Mouse (Mus musculus) inflammation-experienced regulatory T-cells (primary cell): ENCODE results near the gene Gjb2. TPM values are rescaled to one million over a fixed set of nuclear protein-coding genes. Genes with fewer than 3 reads are reported as not detected.

Experiments used
- polyA plus RNA-seq, 2 experiments: library from polyadenylated mRNA; unstranded; fragments of 100-300 nt; shearing (Covaris generic); gene quantifications; one replicate each; pipeline ENCODE4 v1.2.1; 2017

The Gjb2 gene
- polyA plus RNA-seq: 1 to 10 TPM in 1 of 2 experiments, under 1 TPM in 1; 0.81 to 8.6 TPM

DNA sequence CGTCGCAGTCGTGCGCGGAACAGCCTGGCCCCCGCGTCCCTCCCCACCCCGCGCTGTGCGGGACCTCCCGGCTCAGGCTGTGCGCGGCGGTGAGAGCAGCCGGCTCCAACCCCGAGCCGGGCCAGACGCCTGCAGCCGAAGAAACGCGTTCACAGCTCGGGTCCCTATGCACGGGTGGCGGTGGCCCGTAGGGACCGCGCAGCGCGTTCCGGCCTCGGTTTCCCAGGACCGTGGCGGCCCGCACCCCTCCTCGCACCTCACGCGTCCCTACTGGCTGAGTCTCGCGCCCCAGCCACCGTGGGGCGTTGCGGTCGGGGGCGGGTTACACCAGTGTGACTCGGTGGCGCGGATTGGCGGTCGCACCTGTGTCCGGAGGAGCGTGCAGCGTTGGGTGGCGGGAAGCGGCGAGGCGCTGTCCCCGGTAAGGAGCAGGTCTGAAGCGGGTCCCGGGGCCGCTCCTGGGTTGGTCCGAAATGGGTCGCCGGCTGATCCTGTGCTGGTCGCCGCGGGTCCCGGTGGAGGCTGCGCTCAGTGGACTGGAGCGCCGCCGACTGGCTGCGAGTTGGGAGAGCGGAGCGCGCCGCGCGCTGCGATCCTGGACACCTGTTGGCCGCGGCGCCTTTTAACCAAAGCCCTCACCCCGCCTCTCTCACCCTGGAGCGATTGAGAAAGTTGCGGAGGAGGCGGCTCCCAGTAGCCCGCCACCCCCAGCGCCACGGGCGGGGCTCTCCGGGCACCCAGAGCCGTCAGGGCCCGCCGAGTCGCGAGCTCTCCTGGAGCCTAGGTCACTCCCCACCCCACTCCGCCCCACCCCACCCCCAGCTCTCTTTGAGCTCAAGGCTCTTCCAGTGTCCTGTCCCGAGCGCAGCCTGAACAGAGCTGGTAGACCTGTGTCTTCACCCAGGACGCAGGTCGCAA lies at the start of gene Gjb2:
TSS of gene Gjb2 (minus strand) at position 597 of the 918 bp plus-strand sequence.

DNA sequence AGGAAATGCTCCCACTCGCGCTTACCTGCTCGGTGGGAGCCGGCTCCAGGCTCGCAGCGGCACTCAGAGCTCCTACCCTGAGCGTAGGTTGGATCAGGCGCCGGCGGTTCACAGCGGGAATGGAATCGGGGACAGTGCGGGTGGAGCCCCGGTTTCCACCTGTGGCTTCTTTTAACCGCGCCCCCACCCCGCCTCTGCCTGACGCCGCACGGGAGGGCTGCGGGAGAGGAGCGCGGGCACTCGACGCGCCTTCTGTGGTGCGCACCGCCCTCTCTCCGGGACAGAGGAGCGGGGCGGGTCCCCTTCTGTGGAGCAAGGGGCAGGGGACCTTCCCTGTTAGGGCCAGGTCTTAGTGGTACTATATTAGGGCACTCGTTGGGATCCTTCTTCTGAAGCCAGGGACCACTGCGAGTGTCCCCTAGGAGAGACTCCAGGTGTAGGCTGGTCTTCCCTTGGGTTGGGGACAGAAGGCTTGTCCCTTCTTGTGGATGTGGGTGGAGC lies 28.7 kb upstream of the Gjb2 start, which contains the start of gene Gjb6:
TSS of gene Gjb6 (minus strand) at position 451 of the 501 bp plus-strand sequence.

DNA sequence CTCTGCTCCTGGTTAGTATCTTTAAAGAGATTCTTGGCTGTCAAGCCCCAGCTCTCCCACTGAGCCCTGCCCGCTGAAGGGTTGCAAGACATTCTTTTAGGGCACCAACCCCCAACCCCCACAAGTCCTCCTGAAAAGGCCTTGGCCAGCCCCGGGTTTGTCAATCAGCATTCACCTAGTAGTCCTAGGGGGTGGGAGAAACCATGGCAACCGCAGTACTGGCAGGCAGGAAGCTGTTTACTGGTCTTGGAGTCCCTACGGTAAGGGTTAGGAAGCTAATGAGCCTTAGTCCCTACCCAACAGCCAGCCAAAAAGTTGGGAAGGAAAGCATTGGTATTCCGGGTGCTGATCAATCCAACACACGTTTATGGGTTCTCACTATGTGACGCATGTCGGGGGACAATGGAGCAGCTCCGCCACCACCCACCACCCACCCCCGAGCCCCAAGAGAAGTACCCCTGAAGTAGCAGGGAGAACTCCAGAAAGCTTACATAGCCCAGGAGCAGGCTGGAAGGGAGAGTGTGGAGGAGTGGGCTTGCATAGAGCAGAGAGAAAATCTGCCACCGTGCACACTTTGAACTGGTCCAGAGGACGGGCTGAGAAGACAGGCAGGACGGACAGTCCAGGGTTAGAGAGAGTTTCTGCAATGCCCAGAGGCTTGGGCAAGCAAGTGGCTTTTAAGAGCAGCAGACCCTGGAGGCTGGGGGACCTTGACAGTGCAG lies 11.5 kb upstream of the Gjb2 start, which contains the start of gene Gm4491:
TSS of gene Gm4491 (minus strand) at position 61 of the 722 bp plus-strand sequence.

DNA sequence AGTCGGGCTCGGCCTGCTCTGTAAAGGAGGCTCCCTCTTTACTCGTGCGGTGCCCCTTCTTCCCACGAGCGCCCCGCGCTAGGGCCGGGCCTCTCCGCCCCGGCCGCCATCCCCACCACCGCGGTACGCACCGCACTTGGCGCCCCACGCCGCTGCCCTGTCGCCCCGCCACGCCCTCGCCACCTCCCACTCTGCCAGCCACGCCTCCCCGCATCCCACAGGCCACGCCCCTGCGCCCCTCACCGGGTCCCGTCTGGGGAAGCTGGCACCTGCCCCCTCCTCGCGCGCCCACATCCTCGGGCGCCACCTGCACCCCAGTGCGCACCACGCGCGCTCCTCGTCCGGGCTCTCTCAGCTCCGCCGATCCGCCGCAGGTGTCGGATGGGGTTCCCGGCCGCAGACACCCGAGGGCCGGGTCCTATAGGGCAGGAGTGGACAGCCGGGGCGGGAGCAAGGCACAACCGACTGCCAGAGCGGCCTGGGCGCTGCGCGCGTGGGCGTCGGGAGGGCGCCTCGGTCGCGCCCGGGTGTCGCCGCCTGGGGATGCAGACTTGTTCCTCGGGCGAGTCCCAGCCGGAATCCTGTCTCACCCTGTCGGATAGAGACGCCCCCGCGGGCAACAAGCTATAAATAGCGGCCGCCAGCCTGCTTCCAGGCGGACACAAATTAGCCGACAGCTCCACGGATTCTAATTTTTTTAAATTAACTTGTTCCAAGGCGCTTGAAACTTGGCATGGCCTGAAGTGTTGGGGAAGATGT lies 46.8 kb downstream of the Gjb2 start, which contains the start of gene Gja3:
TSS of gene Gja3 (minus strand) at position 538 of the 759 bp plus-strand sequence.

Other genes with a start within 250 kb of the Gjb2 start
- 10 to 100 TPM; 64.9 to 74.3 TPM for gene Zmym2, start 218.0 kb downstream of the Gjb2 start, polyA plus RNA-seq
- gene Gja3, start 46.6 kb downstream of the Gjb2 start, polyA plus RNA-seq: 1 to 10 TPM in 1 of 2 experiments, not detected in 1; 2.3 TPM
- not detected for gene Gm4491, start 11.2 kb upstream of the Gjb2 start, polyA plus RNA-seq
- gene Gjb6, start 28.9 kb upstream of the Gjb2 start, polyA plus RNA-seq: 1 to 10 TPM in 1 of 2 experiments, under 1 TPM in 1; 0.41 to 1.9 TPM